Mouse (Mus musculus) urinary bladder, adult 2 months (tissue): ENCODE results near the gene Calm5. TPM values are rescaled to one million over a fixed set of nuclear protein-coding genes. Genes with fewer than 3 reads are reported as not detected.
"Not testable (repeated sequence)": the region's sequence is repeated elsewhere in the genome, so short reads cannot be mapped to it uniquely, and the experiment has no call there.

Experiments used
- DNase-seq: peaks from one replicate; pipeline ENCODE4 v3.0.0; 2022; ENCODE audit warnings: low spot score
- polyA plus RNA-seq: library from polyadenylated mRNA; depleted of rRNA; stranded (reverse); fragments of >200 nt; gene quantifications from 2 replicates; pipeline ENCODE4 v1.2.3, GENCODE M21; 2012

Calm5 gene
- polyA plus RNA-seq, 1 experiment = not detected

DNA sequence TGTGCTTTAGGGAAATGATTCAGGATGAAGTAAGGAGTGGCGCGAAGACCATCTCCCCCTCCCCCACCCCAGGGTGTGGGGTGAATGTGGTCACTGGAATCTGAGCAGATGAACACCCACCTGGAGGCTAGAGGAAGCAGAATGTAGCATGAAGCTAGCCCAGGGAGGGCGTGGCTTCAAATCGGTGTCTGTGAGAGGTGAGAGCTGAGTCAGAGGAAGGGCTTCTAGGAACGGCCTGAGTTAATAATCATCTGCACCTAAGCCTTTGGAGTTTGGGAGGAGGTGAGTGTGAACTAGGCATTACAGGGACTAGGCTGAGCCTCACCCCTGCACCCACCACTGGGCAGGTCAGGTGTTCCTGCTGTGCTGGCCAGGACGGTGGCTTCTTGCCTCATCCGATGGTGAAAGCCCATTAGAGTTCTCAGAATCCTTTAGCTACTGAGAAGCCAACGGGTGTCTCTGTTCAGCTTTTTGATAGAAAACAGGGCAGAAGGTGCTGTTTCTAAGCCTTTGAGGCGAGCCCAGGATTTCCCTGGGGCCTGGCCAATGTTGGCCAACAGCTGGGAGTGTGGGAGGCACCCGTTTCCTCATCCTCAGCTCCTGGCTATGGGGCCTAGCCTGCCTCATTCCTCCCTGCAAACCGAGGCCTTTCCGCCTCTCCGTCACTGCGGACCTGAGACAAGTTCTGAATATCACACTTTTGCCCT, 11.8 kb downstream of the Calm5 start:
- DNase-seq = peak; percentile 24

- no peak for DNase-seq
These were observed 12.5 kb downstream of the Calm5 start for GRCm38 (mm10) chr13:3866355-3867052.

DNA sequence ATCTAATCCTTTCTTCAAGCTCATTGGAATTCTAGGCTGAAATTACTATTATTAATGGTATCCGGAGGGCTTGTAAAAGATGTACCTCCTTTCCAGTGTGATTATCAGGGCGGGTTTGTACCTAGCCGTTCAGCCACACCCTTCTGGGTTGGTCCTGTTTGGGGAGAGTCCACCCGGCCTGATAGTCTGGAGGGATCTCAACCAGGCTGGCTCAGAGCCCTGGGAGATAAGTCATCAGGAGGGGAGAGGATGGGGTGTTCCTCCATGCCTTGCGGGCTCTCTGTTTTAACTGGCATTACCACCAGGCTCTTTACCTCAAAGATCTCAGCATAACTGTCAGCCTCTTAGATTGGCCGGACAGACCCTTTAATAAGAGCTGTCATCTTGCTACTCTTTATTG, 13.2 kb downstream of the Calm5 start:
- peak; percentile 18 for DNase-seq

- no peak for DNase-seq
These were observed 15.9 kb downstream of the Calm5 start for GRCm38 (mm10) chr13:3869901-3870300.

- DNase-seq = no peak
These were observed 18.9 kb downstream of the Calm5 start for GRCm38 (mm10) chr13:3872832-3873231.

DNA sequence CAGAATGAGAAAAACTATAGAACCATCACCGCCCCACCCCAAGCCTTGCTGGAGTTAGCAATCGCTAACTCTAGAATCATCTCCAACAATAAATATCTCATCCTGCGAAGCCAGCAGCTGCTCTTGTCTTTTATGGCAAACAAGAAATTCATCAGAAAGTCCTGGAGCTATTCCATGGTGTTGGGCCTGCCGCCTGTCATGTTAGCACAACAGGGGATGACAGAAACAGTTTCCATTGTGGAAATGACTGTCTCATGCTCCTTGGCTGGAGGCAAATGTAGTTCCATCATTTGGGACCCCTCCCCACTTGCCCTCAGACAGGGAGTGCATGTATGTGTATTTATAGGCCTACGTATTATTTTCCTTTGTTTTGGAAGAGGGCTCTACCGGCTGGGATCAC, 22.5 kb downstream of the Calm5 start:
- no peak for DNase-seq

DNA sequence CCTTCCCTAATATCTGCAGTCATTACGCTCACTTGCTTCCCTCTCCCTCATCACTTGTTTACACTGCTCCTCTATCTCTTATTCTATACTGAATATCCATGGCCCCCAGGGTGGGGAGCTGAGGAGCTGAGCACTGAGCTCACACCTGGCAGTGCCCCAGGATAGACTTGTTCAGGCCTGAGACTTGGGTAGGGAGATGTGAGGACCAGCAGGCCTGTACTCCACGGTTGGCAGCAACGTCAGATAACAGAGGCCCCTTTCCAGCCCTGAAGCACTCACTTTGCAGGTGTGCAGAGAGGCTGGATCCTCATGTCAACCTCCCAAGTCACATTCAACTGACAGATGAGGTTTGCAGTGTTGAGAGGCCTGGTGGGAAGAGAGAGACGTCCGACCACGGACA, 23.2 kb downstream of the Calm5 start:
- DNase-seq = no peak

- no peak for DNase-seq
These were observed 23.8 kb downstream of the Calm5 start for GRCm38 (mm10) chr13:3877679-3878220.

DNA sequence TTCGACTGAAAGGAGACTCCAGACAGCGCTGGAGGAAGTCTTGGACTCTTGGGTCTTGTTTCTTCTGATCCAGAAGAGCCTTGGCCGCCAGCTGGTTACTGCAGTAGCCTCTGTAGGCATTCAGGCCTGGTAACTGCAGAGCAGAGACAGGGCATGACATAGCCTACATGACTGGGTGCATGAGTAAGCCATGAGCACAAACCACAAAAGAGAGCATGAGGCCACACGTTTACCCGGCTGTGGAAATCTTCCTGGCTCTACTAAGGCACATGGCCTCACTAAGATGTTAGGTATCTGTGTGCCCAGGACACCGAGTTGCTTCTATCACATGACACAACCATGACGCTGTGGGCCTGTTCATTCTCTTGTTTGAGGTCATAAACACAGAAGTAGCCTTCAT, 32.7 kb downstream of the Calm5 start:
- DNase-seq = no peak

DNA sequence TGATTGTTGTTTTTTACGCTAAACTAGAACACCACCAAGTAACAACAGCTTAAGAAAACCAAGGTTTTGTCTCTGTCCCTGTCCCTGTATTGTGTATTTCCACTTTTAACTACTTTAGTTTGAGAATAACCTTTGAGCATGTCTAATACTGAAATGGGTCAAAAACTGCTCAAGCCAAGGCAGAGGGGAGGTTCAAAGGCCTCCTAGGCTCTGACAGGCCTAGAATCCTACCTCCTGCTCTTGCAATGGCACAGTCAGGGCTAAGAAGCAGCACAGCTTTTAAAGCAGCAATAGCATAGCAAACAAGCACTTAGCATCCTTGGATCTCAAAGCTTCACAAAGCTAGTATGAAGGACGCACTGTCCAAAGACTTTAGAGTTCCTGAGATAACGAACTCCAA, 35.1 kb downstream of the Calm5 start:
- DNase-seq = no peak

DNA sequence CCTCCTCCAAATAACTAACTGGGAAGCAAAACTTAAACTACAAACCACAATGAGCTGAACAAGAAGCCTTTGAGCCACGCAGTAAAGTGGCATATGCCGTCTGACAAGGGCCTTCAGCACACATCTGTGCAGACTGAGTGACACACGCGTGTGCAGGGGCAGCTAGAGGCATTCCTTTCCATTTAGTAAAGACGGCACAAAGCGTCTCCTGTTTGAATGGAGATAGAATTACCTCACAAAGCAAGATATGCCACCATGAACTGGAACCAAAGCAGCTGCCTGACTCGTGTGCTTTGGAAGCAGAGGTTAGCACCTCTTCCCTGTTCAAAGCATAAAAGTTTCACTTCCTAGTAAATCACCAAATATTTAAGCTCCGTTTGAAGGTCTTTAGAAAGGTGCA, 36.1 kb downstream of the Calm5 start:
- no peak for DNase-seq

DNA sequence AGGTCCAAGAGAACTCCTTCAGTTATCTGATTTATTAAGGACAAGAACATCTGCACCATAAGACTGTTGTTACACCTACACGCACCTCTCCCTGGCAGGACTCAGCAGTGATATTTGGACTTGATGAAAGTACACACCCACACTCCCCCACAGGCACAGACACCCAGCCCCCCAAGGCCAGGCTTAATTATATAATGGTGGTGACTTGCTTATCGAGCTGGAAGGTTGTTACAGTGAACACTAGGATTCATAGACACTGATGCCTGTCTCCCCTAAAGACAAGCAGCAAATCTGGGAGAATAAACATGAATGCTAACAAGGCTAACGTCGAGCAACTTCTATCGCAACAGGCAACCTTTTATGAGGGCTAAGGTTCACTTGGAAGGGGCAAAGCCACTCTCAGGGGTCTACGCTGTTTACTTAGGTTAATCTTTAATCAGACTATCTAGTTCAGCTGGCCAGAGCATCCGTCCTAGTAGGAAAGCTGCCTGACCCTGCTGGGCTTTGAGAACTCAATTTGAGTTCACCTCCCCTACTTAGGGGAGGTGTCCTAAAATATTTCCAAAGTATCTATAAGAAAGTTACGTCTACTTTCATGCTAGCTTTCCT, 37.6 kb downstream of the Calm5 start:
- no peak for DNase-seq

DNA sequence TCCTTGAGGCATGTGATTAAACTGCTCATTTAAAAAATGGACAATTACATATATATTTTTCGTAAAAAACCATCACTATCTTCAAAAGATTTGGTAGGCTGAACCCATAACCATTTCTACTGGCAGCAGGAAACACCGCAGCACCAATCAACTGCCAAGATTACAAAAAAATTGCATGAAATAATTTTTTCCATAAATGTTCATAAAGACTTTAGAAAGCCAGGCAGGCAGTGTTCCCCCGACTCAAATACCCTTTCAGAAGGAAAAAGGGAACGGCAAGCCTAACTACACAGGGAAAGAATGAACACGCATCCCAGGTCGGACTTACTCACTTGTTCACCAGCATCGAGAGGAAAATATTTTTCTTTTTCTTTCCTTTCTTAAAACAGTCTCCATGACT, 38.6 kb downstream of the Calm5 start:
- no peak for DNase-seq

DNA sequence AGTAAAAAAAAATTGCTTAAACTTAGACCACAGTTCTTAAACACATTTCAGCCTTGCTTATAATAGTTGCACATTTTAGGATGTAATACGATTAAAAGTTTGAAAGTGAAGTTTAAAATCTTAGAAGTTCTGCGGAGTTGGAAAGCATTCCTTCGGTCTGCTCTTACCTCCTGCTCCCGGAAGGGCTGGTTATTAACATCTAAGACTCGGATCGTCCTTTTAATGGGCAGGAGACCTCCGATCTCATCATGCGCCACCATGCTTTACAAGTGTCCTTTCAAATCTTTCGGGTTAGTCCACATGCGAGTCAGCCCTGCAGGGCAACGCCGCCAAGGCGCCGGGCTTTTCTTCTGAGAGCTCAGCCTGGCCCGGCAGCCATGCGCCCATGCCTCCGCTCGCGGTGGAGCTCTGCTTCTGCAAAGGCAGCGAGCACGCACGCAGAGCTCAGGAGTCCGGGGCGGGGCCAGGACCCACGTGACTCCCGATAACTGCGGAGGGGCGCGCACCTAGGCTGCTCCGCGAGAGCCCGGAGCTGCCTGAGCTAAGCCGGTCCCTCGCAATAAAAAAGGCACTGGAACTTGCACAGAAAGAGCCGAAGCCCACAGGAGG, 39.3 kb downstream of the Calm5 start:
- DNase-seq = peak; percentile 99

GRCm38 (mm10) chr13:3894549-3894948, 40.6 kb downstream of the Calm5 start:
- DNase-seq = no peak

DNA sequence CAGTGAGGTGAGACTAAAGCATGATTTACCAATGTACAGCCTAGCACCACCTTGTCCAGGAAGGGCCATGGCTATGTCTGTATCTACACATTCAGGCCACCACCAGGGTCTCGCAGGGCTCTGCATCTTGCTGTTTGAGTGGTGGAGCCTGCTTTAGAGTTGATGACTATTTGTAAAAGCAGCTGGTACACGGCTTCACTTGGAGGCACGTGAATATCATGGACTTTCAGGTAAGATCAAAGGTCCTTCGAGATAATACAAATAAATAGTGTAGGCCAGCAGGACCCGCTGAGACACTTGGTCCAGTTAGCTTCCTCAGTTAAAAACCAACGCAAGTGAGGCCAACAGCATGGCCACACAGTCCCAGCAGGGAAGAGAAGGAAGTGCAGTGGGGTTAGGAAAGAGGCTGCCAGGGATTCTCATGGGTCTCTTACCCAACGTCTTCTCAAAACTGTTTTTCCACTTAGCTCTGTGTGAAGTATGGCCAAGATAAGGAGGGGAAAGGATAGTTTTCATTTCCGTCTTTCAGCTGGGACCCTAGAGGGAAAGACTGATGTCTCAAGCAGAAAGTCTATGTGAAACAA, 41.5 kb downstream of the Calm5 start:
- DNase-seq = no peak

GRCm38 (mm10) chr13:3896032-3896431, 42.1 kb downstream of the Calm5 start:
- no peak for DNase-seq

DNA sequence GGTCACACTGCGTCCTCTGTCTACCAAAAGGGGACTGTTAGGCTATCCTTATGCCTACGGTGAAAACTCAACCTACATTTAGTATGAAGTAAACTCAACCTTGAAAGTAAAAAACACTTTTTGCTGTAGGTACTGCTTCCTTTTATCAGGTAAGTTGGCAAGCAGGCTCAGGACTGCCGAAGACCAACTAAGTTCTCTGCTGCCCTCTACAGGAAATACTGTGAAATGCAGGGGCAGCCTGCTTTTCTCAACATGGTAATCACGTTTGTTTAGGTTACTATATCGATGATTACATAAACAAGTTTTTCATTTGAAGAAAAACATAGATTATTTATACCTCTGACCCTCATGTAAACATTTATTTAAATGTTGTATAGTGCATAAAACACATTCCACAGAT, 42.9 kb downstream of the Calm5 start:
- DNase-seq = no peak

DNA sequence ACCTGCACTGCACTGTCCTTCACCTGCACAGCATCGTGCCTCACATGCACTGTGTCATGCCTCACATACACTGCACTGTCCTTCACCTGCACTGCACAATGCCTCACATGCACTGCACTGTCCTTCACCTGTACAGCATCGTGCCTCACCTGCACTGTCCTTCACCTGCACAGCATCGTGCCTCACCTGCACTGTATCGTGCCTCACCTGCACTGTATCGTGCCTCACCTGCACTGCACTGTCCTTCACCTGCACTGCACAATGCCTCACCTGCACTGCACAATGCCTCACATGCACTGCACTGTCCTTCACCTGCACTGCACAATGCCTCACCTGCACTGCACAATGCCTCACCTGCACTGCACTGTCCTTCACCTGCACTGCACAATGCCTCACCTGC, 44.2 kb downstream of the Calm5 start:
- not testable (repeated sequence) for DNase-seq

DNA sequence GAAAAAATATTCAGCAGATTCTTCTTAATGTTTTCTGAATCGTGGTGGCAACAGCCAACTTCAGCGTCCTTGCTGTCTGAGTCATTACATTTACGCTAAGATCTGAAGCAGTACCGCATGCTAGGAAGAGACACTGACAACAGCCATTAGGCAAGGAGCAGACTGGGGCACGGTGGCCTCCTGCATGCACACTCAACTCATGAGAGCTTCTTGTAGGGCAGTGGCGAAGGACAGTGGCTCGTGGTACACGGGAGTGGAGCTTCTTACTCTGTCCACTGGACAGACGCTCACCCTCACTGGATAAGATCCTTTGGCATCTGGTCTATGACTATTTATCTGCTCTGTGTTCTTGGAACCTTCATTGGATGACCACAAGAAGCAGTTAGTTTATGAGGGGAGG, 45.3 kb downstream of the Calm5 start:
- no peak for DNase-seq
